Mouse (Mus musculus): ENCODE measurements around the gene Dok1.
A peak's percentile ranks its signal among the peaks of the same experiment; 100 is the strongest.

Dok1 gene

DNA sequence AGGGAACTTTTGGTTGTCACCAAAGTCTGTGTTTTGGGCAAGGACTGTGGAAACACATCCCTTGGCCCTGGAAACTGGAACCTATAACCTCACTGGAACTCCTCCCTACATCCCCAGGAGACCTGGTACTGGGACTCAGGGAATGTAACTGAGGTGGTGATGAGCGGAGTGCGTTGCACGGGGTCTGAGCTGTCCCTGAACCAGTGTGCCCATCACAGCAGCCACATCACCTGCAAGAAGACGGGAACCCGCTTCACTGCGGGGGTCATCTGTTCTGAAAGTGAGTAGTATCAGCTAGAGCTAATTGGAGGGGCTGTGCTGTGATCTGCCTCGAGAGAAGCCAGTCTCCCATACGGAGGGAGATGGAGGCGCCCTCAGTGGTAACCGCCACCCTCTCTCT is 16.1 kb upstream of the Dok1 start:
- DNase-seq (ENCODE audit: low read depth, low spot score) = no peak

DNA sequence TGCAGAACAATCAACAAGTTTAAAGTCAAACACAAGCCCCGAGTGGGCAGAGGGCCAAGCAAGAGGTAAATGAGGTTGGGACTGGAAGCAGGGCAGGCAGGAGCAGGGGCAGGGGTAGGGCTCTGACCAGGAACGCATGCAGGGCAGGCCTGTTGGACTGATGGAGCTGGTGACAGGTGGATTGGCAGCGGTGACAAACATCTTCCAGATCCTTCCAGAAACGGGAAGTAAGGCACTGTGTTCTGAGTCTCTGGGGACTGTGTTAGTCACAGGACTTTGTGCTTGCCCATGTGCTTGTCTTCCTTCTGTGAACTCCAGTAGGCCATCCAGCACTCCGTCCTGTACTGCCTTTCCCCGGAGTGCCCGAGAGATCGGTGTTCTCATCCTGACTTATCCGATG is 11.5 kb upstream of the Dok1 start:
- peak; percentile 22 for DNase-seq (ENCODE audit: low read depth, low spot score)

DNA sequence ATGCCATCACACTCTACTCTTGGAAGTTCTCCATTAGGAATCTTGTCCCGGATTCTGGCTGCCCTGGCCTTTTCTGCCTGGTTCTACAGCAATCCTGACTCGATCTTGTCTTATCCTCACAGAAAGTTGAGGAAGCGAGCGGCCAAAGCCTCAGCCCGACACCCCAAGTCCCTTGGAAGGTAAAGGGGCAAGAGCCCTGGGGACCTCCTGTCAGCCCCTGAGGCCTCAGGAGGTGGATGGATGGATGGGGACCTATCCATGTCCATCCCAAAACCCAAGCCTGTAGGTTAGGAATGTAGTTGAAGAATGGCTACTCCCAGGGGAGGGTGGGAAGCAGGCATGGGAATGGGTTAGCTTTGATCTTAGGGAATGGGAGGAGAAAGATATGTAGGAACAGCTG is 10.7 kb upstream of the Dok1 start:
- no peak for DNase-seq (ENCODE audit: low read depth, low spot score)

DNA sequence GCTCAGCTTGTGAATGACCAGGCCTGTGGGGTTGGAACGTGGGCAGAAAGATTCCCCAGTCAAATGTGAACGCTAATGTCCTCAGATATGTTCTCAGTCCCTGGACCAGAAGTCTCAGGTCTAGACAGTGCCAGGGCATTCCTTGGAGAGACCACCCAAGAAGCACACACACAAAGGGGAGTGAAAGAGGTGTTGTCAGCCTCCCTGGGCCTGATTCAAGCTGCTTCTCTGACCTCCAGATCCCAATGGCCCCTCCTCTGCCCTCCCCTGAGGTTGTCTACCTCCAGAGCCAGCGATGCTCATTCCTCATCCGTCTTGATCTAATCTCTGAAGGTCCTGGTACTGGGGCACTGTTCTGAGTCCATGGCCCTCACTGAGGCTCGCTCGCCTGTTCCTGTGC is 10.3 kb upstream of the Dok1 start:
- no peak for DNase-seq (ENCODE audit: low read depth, low spot score)

DNA sequence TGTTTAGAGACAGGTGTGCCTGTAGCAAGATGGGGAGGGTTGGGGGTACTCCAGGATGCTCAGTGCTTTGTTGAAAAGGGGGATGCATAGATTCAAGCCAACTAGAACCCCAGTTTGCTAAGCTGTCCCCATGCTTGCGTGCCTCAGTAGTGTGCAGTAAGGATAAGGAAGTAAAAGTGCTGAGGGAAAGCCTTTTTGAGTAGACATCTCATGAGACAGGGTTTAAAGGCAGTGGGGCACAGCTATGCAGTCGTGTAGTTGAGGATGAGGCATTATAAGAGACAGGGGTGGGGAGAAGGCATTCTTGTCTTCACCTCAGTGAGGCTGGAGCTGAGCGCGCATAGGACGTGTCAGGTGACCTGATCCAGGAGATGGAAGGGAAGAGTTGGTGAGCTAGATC is 7.3 kb upstream of the Dok1 start:
- DNase-seq (ENCODE audit: low read depth, low spot score) = no peak

DNA sequence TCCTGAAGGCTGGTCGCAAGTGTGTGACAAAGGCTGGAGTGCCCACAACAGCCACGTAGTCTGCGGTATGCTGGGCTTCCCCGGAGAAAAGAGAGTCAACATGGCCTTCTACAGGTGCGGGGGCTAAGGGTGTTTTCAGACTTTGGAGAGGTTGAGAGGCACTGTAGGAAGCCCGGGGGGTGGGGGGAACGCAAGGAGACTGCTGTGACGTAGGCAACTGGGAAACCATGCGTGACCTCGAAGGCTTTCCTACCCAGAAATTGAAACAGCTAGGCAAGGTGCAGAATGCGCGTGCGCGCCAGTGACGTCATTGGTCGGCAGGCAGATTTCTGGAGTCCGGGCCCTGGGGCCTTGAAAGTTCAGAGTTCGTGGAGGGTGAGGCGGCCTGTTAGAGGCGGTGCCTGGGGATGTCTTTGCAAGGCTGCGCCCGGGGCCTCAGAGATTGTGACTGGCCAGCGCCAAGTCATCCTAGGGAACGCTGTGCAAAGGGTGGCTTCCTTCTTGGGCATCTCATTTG is 5.3 kb upstream of the Dok1 start:
- DNase-seq (ENCODE audit: low read depth, low spot score) = peak; percentile 87

DNA sequence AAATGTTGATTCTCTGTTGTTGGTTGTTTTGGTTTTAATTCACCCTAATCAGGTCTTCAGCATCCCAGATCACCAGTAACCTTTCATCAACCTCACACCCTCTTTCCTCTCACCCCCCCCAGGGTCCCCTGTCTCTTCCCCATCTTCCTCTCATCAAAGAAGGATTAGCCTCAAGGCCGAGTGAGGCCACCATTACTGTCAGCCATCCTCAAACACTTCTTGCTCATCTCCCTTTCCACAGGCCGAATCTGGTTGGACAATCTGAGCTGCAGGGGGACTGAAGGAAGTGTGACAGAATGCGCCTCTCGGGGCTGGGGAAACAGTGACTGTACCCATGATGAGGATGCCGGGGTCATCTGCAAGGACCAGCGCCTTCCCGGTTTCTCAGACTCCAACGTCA is 3.9 kb upstream of the Dok1 start:
- DNase-seq (ENCODE audit: low read depth, low spot score) = no peak

DNA sequence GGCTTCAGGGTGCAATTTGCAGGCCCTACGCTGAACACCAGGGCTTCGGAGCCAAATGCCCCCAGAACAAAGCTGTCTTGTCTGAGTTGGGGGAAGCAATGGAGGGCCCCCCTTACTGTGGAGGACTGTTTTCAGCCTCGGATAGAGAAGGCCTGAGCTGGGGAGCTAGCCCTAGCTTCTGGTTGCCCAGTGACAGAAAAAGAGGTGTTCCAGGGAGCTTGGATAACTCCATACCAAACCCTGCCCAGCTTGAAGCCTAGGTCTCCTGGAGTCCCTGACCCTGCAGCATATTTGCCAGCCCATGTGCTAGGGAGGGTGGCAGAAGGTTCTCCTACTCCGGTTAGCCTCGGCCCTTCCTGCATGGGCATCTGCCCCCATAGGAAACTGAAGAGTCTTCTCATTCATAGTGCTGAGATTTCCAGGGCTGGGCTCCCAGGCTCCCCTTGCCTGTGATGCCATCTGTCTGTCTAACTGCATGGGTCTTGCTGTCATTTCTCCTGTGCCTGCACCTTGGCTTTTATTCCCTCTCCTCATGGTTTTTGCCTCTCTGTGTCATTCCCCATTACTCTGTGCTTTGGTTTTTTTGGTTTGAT is 1.3 kb upstream of the Dok1 start:
- DNase-seq (ENCODE audit: low read depth, low spot score) = no peak

DNA sequence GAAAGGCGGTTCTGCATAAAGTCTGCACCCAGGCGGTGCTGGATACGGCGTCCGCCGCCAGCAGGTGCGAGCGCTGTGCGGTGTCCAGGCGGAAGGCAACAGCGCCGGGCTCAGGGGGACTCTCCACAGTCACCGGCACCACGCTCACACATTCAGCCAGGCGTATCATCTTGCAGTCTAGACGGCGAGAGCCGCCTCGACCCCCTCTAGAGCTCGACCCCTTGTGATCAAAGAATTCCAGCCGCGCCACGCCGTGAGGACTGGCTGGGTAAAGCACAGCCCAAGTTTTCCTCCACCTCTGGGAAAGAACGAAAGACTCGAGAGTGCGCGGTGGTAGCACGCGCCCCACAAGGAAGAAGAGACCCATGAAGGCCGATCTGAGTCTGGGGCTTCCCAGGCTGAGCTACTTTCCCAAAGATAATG is 491 bp downstream of the Dok1 start:
- DNase-seq (ENCODE audit: low read depth, low spot score) = no peak

DNA sequence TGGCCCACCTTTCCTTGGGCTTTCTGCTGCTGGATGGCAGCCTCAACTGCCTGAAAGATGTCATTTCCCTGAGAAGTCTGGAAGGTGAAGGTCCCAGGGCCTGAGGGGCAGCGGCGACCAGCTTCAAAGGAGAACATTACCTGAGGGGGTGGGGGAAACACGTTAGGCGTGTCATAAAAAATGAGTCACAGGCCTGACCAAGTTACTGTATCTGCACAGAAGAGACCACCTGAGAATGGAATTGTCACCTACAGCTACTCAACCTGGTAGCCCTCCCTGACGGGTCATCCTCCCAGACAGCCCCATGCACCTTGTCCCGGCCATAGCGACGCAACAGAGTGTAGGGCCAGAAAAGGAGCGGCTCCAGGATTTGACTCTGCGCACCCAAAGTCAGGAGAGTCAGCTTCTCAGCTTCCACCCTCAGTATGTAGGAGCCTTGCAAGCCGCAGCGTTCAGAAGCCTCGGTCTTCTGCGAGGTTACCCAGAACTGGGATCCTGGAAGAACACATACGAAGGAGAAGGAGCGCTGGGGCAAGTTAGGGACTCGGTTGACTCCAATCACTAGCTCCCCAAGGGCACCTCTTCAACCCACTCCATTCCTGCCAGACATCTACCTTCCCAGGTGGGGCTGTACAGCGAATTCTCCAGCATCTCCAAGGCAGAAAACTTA is 1.2 kb downstream of the Dok1 start:
- DNase-seq (ENCODE audit: low read depth, low spot score) = no peak

DNA sequence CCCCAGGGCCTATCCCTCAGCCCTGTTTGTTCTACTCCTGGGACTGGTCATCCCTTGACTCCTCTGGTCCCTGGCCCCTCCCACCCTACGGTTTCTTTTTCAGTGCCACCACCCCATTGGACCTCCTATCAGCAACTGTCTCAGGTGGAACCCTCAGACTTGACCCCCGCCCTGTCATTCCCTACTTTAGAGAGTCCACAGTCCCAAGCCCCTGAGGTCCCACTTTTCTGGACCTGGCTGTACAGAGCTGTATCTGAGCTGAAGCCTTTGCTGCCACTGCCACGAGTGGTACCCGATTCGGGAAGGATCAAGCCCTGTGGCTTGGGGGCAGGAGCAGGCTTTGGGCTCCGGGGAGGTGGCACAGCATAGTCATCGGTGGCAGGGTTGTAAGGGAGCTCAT is 2.2 kb downstream of the Dok1 start:
- no peak for DNase-seq (ENCODE audit: low read depth, low spot score)

DNA sequence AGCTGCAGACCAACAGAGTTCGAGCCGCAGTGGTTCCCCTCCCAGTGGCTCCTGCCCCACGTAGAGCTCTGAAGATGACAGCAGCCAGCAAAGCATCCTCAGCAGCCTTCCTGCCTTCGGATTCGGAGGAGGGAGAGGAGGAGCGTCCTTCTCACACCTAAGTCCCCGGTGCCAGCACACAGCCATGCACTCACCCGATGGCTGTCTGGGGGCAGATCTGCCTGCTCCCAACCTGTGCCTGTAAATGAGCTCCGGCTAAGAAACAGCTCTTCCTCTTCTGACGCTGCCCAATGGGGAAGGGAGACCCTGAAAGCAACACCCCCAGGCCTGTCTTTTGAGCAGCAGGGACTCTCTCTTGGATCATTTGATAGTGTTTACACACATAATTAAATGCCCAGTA is 3.5 kb downstream of the Dok1 start:
- no peak for DNase-seq (ENCODE audit: low read depth, low spot score)

DNA sequence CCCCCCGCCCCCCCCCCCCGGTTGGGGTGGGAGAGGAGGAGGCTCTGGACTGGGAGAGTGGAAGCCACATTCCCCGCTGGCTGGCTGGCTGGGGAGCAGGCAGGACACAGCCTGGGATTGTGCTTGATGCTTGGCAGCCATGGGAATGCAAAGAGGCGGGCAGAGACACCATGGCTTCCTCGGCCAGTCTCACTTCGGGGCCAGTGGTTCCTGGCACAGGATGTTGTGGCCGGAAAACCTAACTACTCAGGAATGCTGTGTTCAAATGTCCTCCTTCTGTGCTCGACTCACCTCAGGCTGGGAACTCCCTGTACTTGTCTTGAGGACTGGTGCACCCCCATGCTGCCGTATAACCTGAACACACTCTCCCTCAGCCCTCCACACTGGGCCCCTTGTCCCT is 5.6 kb downstream of the Dok1 start:
- DNase-seq (ENCODE audit: low read depth, low spot score) = no peak

DNA sequence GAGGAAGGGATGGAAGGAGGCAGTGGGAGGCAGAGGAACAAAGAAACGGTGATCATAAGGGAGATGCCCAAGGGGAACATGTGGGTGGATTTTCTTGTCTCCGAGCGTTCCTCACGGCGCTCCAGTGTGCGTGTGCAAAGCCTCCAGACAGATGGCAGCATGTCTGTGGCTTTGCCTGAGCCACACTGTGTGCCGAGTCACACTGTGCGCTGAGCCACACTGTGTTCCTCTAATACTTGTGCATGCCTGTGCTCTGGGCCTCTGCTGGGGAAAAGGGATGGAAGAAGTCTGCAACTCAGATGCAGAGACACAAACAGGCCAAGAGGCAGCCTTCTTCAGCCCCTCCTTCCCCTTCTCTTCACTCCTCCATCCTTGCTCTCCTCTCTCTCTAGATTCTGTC is 6.0 kb downstream of the Dok1 start:
- peak; percentile 36 for DNase-seq (ENCODE audit: low read depth, low spot score)

DNA sequence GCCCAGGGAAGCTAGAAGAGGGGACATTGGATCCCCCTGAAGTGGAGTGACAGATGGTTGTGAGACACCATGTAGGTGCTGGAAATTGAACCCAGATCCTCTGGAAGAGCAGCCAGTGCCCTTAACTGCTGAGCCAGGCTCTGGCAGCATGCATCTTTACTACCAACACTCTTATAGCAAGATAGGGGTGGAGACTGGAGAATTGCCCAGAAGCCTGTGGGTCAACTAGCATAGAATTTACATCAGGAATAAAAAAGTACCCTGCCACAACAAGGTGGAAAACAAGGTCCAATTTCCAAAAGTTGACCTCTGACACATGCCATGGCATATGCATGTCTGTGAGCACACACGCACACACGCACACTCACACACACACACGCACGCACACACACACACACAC is 8.1 kb downstream of the Dok1 start:
- no peak for DNase-seq (ENCODE audit: low read depth, low spot score)

DNA sequence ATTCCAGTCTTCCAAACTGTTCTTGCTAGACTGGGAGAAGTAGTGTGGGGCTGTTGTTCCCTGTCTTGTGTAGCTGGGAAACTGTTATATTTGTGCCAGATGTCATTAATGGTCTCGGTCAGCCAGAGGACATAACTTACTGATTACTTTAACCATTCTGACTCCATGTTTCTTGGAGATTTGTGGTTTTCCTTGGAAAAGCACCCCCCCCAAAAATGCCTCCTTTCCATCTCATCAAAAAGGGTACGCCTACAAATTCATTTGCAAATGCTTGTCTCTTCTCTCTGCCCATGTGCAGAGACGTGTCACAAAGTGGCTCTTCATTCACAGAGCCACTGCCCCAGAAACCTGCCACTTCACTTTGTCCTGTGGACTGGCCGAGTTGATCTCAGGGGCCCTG is 8.8 kb downstream of the Dok1 start:
- no peak for DNase-seq (ENCODE audit: low read depth, low spot score)

DNA sequence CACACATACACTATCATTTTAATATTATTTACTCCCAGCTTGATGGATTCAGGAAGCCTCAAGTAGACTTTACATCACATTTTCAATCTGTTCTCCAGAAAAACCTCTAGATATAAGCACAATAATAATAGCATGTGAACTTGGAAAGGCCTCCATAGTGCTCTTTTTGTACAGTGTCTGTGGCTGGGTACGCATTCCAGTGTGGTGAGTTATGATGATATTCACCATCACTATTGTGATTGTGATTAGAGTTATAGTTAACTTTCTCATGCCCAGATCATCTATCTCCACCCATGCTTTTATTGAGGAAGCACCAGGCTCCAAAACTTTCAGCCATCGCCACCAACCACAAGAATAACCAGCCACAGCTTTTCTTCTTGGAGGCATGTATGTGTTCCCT is 9.5 kb downstream of the Dok1 start:
- DNase-seq (ENCODE audit: low read depth, low spot score) = no peak

DNA sequence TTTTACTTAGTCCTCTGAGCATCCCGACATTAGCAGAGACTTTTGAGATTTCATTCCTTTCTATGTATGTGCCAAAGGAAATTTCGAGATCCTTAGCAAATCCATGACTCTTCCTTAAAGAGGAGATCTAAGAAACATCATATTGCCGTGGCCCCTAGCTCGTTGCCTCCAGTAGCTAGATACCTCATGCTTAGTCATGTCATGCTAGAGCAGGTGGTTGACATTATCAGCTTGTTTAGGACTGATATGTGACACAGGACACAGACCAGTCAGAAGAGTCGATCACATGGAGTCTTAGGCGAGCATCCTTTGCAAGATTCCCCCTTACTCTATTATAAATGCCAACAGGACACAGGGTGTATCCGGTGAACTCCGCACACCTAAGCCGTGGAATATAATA is 10.3 kb downstream of the Dok1 start:
- DNase-seq (ENCODE audit: low read depth, low spot score) = no peak

DNA sequence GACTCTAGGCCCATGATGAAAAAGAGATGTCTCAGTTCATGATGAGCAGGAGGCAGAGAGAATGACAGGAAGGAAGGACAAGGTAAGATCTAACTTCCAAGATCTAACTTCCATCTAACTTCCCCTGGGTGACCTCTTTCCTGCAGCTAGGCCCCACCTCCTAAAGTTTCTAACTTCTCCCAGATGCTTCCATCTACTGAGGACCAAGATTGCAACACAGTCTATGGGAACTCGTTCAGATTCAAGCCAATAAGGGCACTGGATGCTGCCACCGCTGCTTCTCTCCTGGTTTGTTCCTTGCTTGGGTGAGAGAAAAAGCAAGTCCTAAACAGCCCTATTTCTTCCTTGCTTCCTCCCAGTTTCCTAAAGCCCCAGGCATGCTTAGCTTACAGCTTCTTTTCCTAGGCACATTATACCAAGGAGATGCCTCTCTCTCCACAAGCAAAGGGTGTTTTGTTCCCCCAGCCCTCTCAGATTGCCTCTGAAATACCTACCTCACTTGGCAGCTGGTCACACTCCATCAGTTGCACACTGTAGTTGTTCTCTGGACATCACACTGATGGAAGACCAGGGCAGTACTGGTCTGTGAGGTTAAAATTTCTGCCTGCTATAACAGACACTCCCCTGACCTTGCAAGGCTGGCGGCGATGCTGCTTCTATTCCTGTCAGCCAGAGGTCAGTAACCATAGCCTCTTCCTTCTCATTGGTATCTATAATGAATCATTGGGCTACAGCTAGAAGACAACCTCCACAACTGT is 12.3 kb downstream of the Dok1 start:
- DNase-seq (ENCODE audit: low read depth, low spot score) = no peak

DNA sequence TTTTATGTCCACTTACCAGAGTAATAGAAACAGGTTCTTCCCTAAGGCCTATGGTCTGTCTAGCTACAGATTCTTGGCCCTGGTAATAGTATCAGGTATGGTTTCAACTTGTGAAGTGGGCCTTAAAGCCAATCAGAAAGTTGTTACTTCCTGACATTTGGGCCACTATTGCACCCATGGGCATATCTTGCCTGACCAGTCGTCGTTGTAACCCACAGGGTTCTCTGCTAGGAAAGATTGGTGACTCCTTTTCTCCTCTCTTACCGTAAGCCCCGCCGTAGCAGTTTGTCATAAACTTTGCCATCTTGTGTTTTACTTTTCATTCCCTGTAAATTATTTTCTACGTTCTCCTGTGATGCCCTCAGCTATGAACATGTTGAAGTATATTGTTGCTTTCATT is 13.2 kb downstream of the Dok1 start:
- DNase-seq (ENCODE audit: low read depth, low spot score) = no peak

DNA sequence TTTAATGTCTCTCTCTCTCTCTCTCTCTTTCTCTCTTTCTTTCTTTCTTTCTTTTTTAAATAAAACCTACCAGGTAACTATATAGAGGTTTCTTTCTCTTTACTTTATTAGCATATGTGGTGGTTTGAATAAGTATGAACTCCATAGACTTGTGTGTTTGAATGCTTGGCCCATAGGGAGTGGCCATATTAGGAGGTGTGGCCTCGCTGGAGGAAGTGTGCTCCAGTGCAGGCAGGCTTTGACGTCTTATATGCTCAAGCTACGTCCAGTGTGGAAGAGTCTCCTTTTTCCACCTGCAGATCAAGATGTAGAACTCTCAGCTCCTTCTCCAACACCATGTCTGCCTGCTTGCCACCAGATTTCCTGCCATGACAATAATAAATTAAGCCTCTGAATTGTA is 14.2 kb downstream of the Dok1 start:
- no peak for DNase-seq (ENCODE audit: low read depth, low spot score)

DNA sequence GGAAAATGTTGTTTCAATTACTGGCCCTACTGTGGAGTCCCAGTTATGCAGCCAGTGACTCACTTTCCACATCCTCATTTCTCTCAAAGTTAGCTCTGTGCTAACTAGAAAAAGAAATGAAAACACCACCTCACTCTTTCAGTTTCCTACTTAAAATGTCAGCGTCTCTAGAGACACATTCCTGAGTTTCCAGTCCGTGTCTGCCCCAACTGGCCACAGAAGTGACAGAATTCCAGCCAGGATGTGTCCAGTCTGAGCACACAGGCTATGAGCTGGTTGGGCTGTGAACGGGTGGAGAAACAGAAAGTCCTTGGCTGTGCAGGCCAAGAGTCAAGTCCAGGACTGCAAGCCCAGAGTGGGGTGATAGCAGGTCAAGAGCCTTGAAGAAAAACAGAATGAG is 16.1 kb downstream of the Dok1 start:
- no peak for DNase-seq (ENCODE audit: low read depth, low spot score)

DNA sequence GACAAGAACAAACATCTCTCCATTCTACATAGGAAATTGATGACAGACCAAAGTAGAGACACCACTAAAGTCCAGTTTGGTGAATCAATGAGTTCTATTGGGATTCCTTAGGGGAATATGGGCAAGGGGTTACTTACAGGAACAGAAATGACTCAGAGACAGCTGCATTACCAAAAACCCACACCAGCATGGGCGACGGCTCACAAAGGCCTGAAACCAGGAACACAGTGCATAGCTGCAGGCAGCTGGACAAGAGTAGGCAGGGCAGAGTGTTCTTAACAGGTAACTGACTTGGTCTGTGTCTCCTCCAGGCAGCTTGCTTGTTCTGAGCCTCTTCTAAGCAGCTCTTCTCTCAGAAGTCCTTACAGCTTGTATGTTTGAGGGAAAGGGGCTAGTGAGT is 17.5 kb downstream of the Dok1 start:
- DNase-seq (ENCODE audit: low read depth, low spot score) = no peak
